Mouse (Mus musculus): ENCODE measurements around the gene Sirt5. TPM values are rescaled to one million over a fixed set of nuclear protein-coding genes. Genes with fewer than 3 reads are reported as not detected.

Gene Sirt5
- polyA plus RNA-seq, 1 experiment from 2014 or later, result 41.9 TPM

DNA sequence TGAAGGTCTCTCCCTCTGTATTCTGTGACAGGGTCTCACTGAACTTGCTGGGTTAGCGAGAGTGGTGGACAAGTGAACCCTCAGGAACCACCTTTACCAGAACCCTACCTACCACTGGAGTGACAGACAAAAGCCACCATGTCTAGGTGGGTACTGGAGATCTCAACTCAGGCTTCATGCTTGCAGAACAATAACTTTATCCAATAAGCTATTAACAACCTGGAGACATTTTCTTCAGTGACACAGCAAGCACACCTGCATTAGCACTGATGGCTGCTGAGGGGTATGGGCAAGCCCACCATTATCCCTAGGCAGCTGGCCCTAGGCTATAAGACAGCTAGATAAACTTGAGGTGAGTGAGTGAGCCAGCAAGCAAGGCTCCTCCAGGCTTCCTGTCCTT is 75.1 kb downstream of the Sirt5 start:
- Histone ChIP-seq H3K27ac (replicated peaks; ENCODE audit: low read depth, low read length) (no peak overlapping the region), H3K9ac (ENCODE audit: low read length) (no peak overlapping the region), H3K36me3 (ENCODE audit: control insufficient read depth, insufficient read depth, low read length) (no peaks in the 10 kb centered on the region), H3K9me3 (ENCODE audit: control insufficient read depth, low read length) (no peaks in the 10 kb centered on the region), H3K4me2 (ENCODE audit: low read depth, severe bottlenecking) (no peak overlapping the region), H3K4me1 (ENCODE audit: control insufficient read depth, insufficient read depth, low read length) (no peaks in the 10 kb centered on the region), H3K4me3 (ENCODE audit: low read depth, low read length) (no peak overlapping the region), H3K27me3 (ENCODE audit: control insufficient read depth, insufficient read depth, low read length) (no peaks in the 10 kb centered on the region)
- ATAC-seq (ENCODE audit: insufficient number of reproducible peaks, low FRiP score, low TSS enrichment, low read depth), result no peak
- no peak for DNase-seq (ENCODE audit: low spot score)
- WGBS, result 84% methylated on average over 1 of the region's 1 CpGs

GRCm38 (mm10) chr13:43442551-43442950 is 77.3 kb downstream of the Sirt5 start:
- H3K27ac ChIP-seq (replicated peaks; ENCODE audit: low read depth, low read length), result no peak overlapping the region
- no peak overlapping the region for H3K4me3 ChIP-seq (ENCODE audit: low read depth, low read length)
- no peaks in the 10 kb centered on the region for H3K4me1 ChIP-seq (ENCODE audit: control insufficient read depth, insufficient read depth, low read length)
- H3K9ac ChIP-seq (ENCODE audit: low read length), result no peak overlapping the region
- no peaks in the 10 kb centered on the region for H3K36me3 ChIP-seq (ENCODE audit: control insufficient read depth, insufficient read depth, low read length)
- H3K9me3 ChIP-seq (ENCODE audit: control insufficient read depth, low read length), result no peaks in the 10 kb centered on the region
- DNase-seq (ENCODE audit: low spot score) (no peak), ATAC-seq (ENCODE audit: insufficient number of reproducible peaks, low FRiP score, low TSS enrichment, low read depth) (no peak)
- H3K4me2 ChIP-seq (ENCODE audit: low read depth, severe bottlenecking), result no peak overlapping the region
- no peaks in the 10 kb centered on the region for H3K27me3 ChIP-seq (ENCODE audit: control insufficient read depth, insufficient read depth, low read length)
- WGBS, result 94% methylated on average over 1 of the region's 1 CpGs

DNA sequence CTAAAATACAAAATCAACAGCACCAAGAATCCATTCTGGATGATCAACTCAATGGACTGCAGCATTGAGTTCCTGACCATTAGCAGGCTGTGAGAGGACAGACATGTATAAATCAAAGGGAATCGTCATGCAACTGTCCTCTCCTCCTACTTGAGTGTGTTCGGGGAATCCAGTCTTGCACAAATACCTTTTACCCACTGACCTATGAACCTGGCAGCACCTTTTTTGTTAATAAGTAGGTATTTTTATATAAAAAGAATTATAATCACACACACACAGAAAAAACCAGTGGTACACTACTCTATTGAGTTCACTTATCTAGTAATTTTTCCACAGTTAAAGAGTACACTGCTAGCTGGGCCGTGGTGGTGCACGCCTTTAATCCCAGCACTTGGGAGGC is 78.4 kb downstream of the Sirt5 start:
- WGBS, result 93% methylated on average over 4 of the region's 4 CpGs
- Histone ChIP-seq H3K9ac (ENCODE audit: low read length) (no peak overlapping the region), H3K4me3 (ENCODE audit: low read depth, low read length) (no peak overlapping the region), H3K36me3 (ENCODE audit: control insufficient read depth, insufficient read depth, low read length) (no peaks in the 10 kb centered on the region), H3K4me1 (ENCODE audit: control insufficient read depth, insufficient read depth, low read length) (no peaks in the 10 kb centered on the region), H3K27me3 (ENCODE audit: control insufficient read depth, insufficient read depth, low read length) (no peaks in the 10 kb centered on the region), H3K9me3 (ENCODE audit: control insufficient read depth, low read length) (no peaks in the 10 kb centered on the region), H3K27ac (replicated peaks; ENCODE audit: low read depth, low read length) (no peak overlapping the region), H3K4me2 (ENCODE audit: low read depth, severe bottlenecking) (no peak overlapping the region)
- no peak for ATAC-seq (ENCODE audit: insufficient number of reproducible peaks, low FRiP score, low TSS enrichment, low read depth)
- no peak for DNase-seq (ENCODE audit: low spot score)

- H3K4me1 ChIP-seq (ENCODE audit: control insufficient read depth, insufficient read depth, low read length), result no peaks in the 10 kb centered on the region
- H3K36me3 ChIP-seq (ENCODE audit: control insufficient read depth, insufficient read depth, low read length), result no peaks in the 10 kb centered on the region
- ATAC-seq (ENCODE audit: insufficient number of reproducible peaks, low FRiP score, low TSS enrichment, low read depth) (no peak), DNase-seq (ENCODE audit: low spot score) (no peak)
- H3K9me3 ChIP-seq (ENCODE audit: control insufficient read depth, low read length), result no peaks in the 10 kb centered on the region
- WGBS, result 92% methylated on average over 3 of the region's 3 CpGs
- H3K4me2 ChIP-seq (ENCODE audit: low read depth, severe bottlenecking), result no peak overlapping the region
- H3K27me3 ChIP-seq (ENCODE audit: control insufficient read depth, insufficient read depth, low read length), result no peaks in the 10 kb centered on the region
- no peak overlapping the region for H3K4me3 ChIP-seq (ENCODE audit: low read depth, low read length)
- H3K27ac ChIP-seq (replicated peaks; ENCODE audit: low read depth, low read length), result no peak overlapping the region
- H3K9ac ChIP-seq (ENCODE audit: low read length), result no peak overlapping the region
Measured at GRCm38 (mm10) chr13:43444717-43445116, 79.4 kb downstream of the Sirt5 start.

Other genes with a start within 250 kb of the Sirt5 start
- gene Tbc1d7, start 194.0 kb upstream of the Sirt5 start, polyA plus RNA-seq (2014; fragmentation: Nextera tagmentation; extraction: Ambion mirVana), result 63.1 and 65.0 TPM in 2 replicates
- 0.30 and 0.31 TPM in 2 replicates for gene Gfod1, start 61.3 kb upstream of the Sirt5 start, polyA plus RNA-seq (2014; fragmentation: Nextera tagmentation; extraction: Ambion mirVana)
- gene Nol7, start 32.9 kb downstream of the Sirt5 start, polyA plus RNA-seq (2014; fragmentation: Nextera tagmentation; extraction: Ambion mirVana), result 161 and 171 TPM in 2 replicates
- gene Ranbp9, start 115.8 kb downstream of the Sirt5 start, polyA plus RNA-seq (2014; fragmentation: Nextera tagmentation; extraction: Ambion mirVana), result 12.7 and 14.5 TPM in 2 replicates
- gene Mcur1, start 194.7 kb downstream of the Sirt5 start, polyA plus RNA-seq (2014; fragmentation: Nextera tagmentation; extraction: Ambion mirVana), result 13.9 and 17.0 TPM in 2 replicates

Measured in limb, embryonic 11.5 days (tissue).